Mouse (Mus musculus) G1E (cell line): ENCODE measurements at regions not wholly inside any gene's neighbourhood (a gene's known extent, or its start where the extent isn't known, plus 50 kb on each side); places are given as distances from the start of the nearest gene placed in this dataset.

Experiments used
- CTCF ChIP-seq: IDR thresholded peaks from 2 replicates; pipeline ENCODE4 v1.5.1; 2012; ENCODE audit warnings: low read depth, low read length, inconsistent platforms, mixed read lengths
- GATA1 ChIP-seq: IDR thresholded peaks from 2 replicates; pipeline ENCODE4 v1.6.1; 2012; ENCODE audit warnings: borderline replicate concordance, low read length, inconsistent platforms, mixed read lengths
- POLR2AphosphoS5 ChIP-seq: IDR thresholded peaks from 2 replicates; pipeline ENCODE4 v1.6.1; 2012; ENCODE audit warnings: low read depth, low read length, inconsistent platforms; ENCODE audit not compliant: insufficient replicate concordance
- TAL1 ChIP-seq: conservative IDR thresholded peaks from 2 replicates; pipeline ENCODE4 v1.6.1; 2012; ENCODE audit warnings: low read depth, low read length, inconsistent platforms, mixed read lengths

GRCm38 (mm10) chr5:118923357-118923756, 362.9 kb downstream of the Med13l start:
- TF ChIP-seq CTCF, result no peak
- no peak for TF ChIP-seq POLR2AphosphoS5
- no peak for TF ChIP-seq TAL1
- no peak for TF ChIP-seq GATA1
